Mouse (Mus musculus): ENCODE results near the gene Pde4d.
A peak's percentile ranks its signal among the peaks of the same experiment; 100 is the strongest.

Gene Pde4d

GRCm38 (mm10) chr13:109175852-109176621 is 726.3 kb downstream of the Pde4d start:
- no peak for DNase-seq (ENCODE audit: low spot score)

DNA sequence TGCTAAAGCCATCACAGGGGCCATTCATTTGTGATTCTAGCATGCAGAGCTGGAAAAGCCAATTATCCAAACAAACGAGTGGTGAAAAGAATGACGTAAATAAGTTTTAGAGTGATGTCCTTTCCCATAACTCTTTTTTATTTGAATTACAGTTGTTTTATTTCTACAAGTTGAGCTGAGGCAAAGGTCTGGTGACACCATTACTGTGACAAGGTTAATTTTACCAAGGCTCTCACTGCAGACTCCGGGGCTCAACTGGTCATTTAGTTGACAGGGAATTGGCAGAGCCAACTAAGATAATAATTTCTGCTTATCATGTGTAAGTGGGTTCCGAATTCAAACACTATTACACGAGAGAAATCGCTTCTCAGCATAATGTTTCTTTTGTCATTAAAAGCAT is 731.6 kb downstream of the Pde4d start:
- no peak for DNase-seq (ENCODE audit: low spot score)

DNA sequence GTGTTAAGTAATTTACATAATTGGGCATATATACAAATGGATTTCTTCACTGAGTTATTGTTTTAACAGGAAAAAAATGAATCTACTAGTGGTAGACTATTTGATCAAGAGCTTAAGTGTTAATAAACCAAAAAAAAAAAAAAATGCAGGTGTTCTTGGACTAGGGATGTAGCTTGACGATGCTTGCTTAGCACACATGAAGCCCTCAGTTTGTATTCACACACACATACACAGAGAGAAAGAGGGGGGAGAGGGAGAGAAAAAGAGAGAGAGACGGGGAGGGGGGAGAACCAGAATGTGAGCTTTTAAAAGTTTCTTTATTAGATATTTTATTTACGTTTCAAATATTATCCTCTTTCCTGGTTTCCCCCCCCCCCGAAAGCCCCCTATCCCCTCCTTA is 740.9 kb downstream of the Pde4d start:
- DNase-seq (ENCODE audit: low spot score): no peak

DNA sequence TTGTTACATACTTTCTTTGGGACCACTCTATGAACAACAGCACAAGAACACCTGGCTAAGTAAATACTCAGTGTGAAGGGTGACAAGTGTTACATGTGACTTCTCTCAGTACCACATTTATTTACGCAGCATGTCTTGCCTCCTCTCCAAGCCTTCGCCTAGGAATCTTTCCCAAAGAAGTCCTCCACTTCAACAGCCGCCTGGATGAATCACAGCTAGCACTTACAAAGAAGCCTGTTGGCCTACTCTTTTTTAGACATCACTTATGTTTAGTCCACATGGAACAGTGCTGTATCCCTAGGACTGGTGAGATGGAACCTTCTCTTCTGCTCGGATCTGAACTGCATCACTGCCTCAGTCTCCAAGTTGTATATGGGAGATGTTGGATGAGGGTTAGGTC is 741.4 kb downstream of the Pde4d start:
- no peak for DNase-seq (ENCODE audit: low spot score)

DNA sequence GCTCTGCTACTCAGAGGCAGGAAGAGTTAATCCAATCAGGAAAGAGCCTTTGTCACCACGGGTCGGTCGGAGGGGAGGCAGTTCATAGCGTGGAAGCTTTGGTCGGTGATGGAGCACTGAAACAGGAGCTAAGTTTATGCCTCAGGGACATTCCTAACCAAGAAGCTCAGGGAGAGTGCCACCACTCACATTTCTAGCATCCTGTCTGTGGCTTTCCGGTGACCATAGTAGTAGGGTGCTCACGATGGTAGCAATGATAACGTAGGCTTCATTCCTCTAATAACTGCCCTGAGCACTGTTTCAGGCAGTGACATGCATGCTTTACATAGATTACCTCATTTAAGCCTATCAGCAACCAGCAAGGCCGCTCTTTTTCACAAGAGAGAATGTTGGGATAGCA is 755.8 kb downstream of the Pde4d start:
- DNase-seq (ENCODE audit: low spot score): no peak

GRCm38 (mm10) chr13:109208607-109209006 is 758.9 kb downstream of the Pde4d start:
- no peak for DNase-seq (ENCODE audit: low spot score)

GRCm38 (mm10) chr13:109209413-109209812 is 759.7 kb downstream of the Pde4d start:
- no peak for DNase-seq (ENCODE audit: low spot score)

- peak; percentile 50 for DNase-seq (ENCODE audit: low spot score)
These were observed 760.7 kb downstream of the Pde4d start for GRCm38 (mm10) chr13:109210403-109210802.

- no peak for DNase-seq (ENCODE audit: low spot score)
These were observed 761.7 kb downstream of the Pde4d start for GRCm38 (mm10) chr13:109211471-109211870.

- DNase-seq (ENCODE audit: low spot score): no peak
These were observed 762.3 kb downstream of the Pde4d start for GRCm38 (mm10) chr13:109211941-109212487.

DNA sequence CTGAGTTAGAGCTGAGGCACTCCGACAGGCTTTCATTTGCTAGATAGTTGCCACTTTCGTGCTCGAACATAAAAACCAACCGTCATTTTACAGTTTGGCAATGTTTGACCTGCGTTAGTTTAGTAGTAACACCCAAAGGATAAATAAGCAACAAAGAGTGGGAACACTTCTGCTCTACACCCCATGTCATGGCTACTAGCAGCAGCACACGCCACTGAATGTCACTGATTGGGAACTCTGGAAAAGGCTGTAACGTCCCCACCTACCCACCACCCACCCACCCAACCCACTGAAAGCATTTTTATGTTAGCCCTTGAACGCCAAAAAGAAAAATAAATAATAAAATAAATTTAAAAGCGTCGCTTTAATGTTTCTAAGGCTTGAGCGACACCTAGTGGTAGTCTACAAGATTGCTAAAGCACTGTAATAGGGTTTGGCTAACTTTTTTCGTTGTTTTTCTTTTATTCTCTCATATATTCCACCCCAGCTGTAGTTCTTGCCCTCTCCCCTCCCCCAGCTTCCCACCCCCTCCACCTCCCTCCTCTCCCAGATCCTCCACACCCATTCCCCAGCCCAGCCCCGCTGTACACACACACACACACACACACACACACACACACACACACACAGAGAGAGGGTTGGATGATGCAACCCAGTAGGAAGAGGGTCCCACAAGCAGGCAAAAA is 763.2 kb downstream of the Pde4d start:
- no peak for DNase-seq (ENCODE audit: low spot score)

DNA sequence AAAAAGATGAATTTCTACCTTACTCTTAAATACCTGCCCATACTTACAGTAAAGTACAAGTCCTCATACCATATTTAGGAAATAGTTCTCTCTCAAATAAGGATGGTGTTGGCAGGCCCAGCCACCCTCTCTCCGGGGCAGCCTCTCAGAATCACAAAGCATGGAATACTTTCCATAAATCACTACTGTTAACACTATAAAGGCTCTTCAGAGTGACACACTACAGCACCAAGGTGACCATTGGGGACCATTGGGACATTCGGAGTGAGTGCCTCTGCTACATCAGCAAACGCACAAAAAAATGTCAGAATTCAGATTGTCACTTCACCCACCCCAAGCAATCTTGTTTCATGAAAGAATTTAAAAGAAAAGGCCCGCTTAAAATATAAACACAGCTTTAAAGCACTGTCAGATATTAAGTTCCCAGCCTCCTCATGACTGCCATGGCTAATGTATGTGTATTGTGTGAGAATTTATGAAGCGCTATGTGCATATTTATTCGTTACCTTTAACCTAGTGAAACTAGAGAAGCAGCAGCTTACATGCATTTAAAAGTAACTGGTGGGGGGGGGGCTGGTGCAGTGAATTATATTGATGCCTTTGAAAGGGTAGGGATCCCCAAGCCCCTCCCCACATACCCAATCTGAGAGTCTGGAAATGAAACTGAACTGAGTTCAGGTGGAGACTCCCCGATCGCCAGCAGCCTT is 769.4 kb downstream of the Pde4d start:
- no peak for DNase-seq (ENCODE audit: low spot score)

GRCm38 (mm10) chr13:109228967-109229617 is 779.3 kb downstream of the Pde4d start:
- DNase-seq (ENCODE audit: low spot score): peak; percentile 29

DNA sequence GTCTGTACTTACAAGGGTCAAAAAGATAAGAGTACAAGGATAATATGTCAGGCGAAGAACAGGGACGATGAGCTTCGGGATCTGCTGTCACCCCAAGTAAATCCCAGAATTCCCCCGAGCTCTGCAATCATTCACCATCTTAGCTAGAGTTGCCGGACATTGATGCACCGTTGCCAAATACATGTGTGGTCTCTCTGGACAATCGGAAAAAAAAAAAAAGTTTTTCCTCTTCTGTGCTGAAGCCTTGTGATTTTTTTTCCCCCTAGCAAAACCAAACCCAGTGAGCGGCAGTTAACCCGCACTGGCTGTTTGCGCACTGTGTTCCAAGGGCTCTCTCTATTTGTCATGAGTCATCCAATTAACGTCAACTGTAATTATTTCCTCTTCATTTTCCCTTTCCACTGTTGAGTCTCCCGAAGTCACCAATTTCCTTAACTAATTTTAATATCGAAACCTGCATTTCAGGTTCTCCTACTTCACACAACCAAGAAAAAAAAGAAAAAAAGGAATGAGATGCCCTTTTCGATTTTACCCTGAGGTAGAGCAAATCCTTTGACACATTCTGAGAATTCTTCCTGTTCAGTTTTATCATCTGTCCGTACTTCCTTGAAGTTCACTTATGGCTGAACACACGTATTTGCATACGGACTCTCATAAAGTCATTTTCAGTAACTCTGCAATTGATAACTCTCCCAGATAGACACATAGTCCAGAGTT is 780.0 kb downstream of the Pde4d start:
- no peak for DNase-seq (ENCODE audit: low spot score)

DNA sequence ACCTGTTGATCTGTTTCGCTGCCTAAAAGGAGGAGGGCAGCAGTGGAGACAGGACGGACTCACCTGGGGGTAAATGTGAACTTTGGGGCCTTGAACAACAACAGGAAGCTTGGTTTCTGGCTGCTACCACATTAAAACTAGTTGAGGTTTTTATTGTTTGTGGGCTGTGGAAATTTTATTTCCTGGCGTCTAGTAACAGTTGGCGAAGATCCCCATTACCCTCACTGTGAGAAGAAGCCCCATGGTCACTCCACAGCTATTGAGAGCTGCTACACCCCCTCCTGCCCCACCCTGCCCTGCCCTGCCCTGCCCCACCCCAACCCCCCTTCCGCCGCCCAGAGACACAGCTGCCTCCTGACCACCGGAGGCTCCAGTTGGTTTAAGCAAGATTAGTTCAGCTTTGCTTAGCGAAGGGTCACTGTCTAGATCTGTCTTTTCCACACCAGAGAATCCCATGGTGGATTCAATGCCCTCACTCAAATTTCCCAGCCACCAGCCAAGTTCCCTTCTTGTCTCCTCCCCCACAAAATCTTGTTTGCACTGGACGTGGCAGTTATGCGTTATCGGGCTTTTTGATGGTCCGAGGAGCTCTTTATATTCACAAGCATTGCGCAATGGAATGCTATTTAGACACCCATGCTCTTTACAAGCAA is 780.7 kb downstream of the Pde4d start:
- DNase-seq (ENCODE audit: low spot score): no peak

GRCm38 (mm10) chr13:109231848-109232460 is 782.2 kb downstream of the Pde4d start:
- DNase-seq (ENCODE audit: low spot score): no peak

DNA sequence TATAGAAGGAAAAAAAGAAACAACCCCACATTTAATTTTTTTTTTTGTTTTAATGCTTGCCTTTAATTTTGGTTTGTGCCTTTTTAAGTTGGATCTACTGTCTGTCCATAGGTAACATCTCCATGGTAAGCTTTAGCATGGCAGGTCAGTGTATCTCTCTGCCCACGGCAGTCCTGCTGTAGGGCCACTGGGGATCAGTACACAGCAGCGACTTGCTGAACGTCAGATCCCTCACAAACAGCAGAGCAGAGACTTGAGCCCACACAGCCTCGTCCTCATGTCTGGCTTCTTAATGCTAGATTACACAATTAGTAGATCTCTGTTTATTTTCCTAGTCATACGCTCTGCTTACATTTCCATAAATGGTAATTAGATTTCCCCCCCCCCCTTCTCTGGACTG is 782.8 kb downstream of the Pde4d start:
- DNase-seq (ENCODE audit: low spot score): no peak

DNA sequence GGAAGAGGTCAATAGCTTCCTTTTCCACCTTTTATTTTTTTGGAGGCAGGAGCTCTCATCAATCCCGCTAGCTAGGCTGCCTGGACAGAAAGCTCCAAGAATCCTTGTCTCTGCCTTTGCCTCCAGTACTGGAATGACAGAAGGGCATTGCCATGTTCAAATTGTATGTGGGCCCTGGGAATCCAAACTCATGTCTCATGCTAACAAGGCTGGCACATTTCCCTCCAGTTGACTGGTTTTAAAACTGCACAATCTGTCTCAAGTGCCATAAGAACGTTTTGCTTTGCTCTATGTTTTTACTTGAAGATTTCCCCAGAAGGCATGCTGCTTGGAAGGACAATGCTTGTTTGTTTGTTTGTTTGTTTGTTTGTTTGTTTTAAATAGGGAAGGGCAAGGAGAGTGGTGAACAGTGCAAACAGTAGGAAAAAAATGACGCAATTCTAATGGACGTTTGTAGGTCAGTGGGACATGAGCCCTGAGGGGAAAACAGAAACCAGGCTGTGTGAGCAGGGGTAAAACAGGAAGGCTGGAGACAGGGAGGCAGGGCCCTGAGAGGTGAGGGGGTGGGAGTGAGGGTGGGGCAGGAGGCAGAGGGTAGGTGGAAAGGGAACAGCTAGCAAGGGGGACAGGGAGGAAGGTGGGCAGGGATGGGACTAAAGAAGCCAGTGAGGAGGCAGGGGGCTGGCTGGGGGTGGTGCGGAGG is 784.3 kb downstream of the Pde4d start:
- no peak for DNase-seq (ENCODE audit: low spot score)

DNA sequence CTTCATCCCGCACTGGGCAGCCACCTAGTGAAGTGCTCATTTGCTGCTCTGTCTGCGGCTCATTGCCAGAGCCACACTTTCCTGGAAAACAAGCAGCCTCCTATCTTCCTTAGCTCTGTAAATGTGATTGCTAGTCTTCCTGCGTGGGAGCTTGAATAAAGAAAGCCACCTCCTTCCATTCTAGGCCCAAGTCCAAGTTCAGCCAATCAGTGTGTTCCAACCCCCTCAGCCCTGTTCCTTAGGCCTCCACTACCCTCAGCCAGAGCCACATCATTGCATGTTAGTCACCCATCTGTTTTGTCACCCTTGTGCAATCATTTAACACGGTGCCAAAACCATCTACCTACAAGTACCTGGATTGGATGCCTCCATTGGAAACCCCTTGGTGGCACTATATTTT is 786.3 kb downstream of the Pde4d start:
- peak; percentile 24 for DNase-seq (ENCODE audit: low spot score)

- no peak for DNase-seq (ENCODE audit: low spot score)
These were observed 788.9 kb downstream of the Pde4d start for GRCm38 (mm10) chr13:109238670-109239069.

Data from left cerebral cortex, adult 11 months (tissue).